Mouse (Mus musculus) midbrain, embryonic 11.5 days (tissue): Measurements from ENCODE around the gene Pde3b. TPM values are rescaled to one million over a fixed set of nuclear protein-coding genes. Genes with fewer than 3 reads are reported as not detected.

Experiments
- ATAC-seq: fragments of 200-750 bp; cut with Nextera tagmentation; 2 replicates; pipeline ENCODE4 v1.8.0; 2017; ENCODE audit warnings: moderate TSS enrichment, moderate library complexity; ENCODE audit not compliant: low FRiP score
- DNase-seq: peaks from one replicate; pipeline ENCODE4 v3.0.0; 2015; ENCODE audit warnings: low spot score; ENCODE audit errors: missing footprints
- H3K27ac ChIP-seq: fragments of 300-500 bp; sonication (generic); 2 replicates; pipeline ENCODE4 v1.5.1; 2014; ENCODE audit warnings: low read depth, low read length
- H3K27me3 ChIP-seq: fragments of 300-500 bp; sonication (generic); 2 replicates; pipeline ENCODE4 v1.6.1; 2014; ENCODE audit warnings: mild to moderate bottlenecking, low read length, moderate library complexity, mixed read lengths; ENCODE audit not compliant: control insufficient read depth, insufficient read depth
- H3K36me3 ChIP-seq: fragments of 300-500 bp; sonication (generic); 2 replicates; pipeline ENCODE4 v1.6.1; 2014; ENCODE audit warnings: mild to moderate bottlenecking, low read length, moderate library complexity, mixed read lengths; ENCODE audit not compliant: control insufficient read depth, insufficient read depth
- H3K4me1 ChIP-seq: fragments of 300-500 bp; sonication (generic); 2 replicates; pipeline ENCODE4 v1.6.1; 2014; ENCODE audit warnings: low read length; ENCODE audit not compliant: control insufficient read depth, insufficient read depth
- H3K4me2 ChIP-seq: fragments of 300-500 bp; sonication (generic); 2 replicates; pipeline ENCODE4 v1.6.1; 2014; ENCODE audit warnings: mild to moderate bottlenecking, moderate library complexity
- H3K4me3 ChIP-seq: fragments of 300-500 bp; sonication (generic); 2 replicates; pipeline ENCODE4 v1.5.1; 2014; ENCODE audit warnings: low read depth, low read length
- H3K9ac ChIP-seq: fragments of 300-500 bp; sonication (generic); 2 replicates; pipeline ENCODE4 v1.6.1; 2014; ENCODE audit warnings: low read length
- H3K9me3 ChIP-seq: fragments of 300-500 bp; sonication (generic); 2 replicates; pipeline ENCODE4 v1.6.1; 2016; ENCODE audit warnings: low read length; ENCODE audit not compliant: control insufficient read depth
- WGBS: fragments of 180-500 bp; shearing (Covaris S2); extraction: QIAGEN DNeasy Blood & Tissue Kit; methylation state at CpG from one replicate; pipeline ENCODE4 v1.1.7; 2014; 5-methylcytosine and 5-hydroxymethylcytosine counted together
- polyA plus RNA-seq: library from polyadenylated mRNA; unstranded; fragments of >200 nt; fragmentation: Nextera tagmentation; extraction: Ambion mirVana; gene quantifications from 2 replicates; pipeline ENCODE4 v1.2.1, GENCODE M21; 2014

Pde3b gene
- polyA plus RNA-seq, 1 experiment from 2014 or later = 12.5 TPM

GRCm38 (mm10) chr7:114576931-114577330 is 161.8 kb downstream of the Pde3b start:
- ATAC-seq = no peak
- DNase-seq = no peak
- no peaks in the 10 kb centered on the region for H3K4me1 ChIP-seq
- no peaks in the 10 kb centered on the region for H3K9me3 ChIP-seq
- 81% methylated on average over 3 of the region's 3 CpGs for WGBS
- H3K27me3 ChIP-seq = no peaks in the 10 kb centered on the region
- no peak overlapping the region for H3K27ac ChIP-seq
- H3K36me3 ChIP-seq = no peaks in the 10 kb centered on the region
- no peak overlapping the region for H3K4me2 ChIP-seq
- no peak overlapping the region for H3K4me3 ChIP-seq
- H3K9ac ChIP-seq = no peak overlapping the region

GRCm38 (mm10) chr7:114577665-114578064 is 162.6 kb downstream of the Pde3b start:
- ATAC-seq = no peak
- H3K4me2 ChIP-seq = no peak overlapping the region
- H3K9ac ChIP-seq = no peak overlapping the region
- no peak overlapping the region for H3K27ac ChIP-seq
- no peaks in the 10 kb centered on the region for H3K4me1 ChIP-seq
- no peaks in the 10 kb centered on the region for H3K36me3 ChIP-seq
- no peak for DNase-seq
- H3K9me3 ChIP-seq = no peaks in the 10 kb centered on the region
- 88% methylated on average over 1 of the region's 1 CpGs for WGBS
- H3K4me3 ChIP-seq = no peak overlapping the region
- no peaks in the 10 kb centered on the region for H3K27me3 ChIP-seq

- Histone ChIP-seq H3K9ac (no peak overlapping the region), H3K36me3 (no peaks in the 10 kb centered on the region), H3K27me3 (no peaks in the 10 kb centered on the region), H3K27ac (no peak overlapping the region), H3K4me2 (no peak overlapping the region), H3K9me3 (no peaks in the 10 kb centered on the region), H3K4me1 (no peaks in the 10 kb centered on the region), H3K4me3 (no peak overlapping the region)
- WGBS = 4% methylated on average over 4 of the region's 4 CpGs
- DNase-seq (peak; percentile 96), ATAC-seq (no peak)
These were observed 165.3 kb downstream of the Pde3b start for GRCm38 (mm10) chr7:114580426-114580825.

- no peak overlapping the region for H3K4me2 ChIP-seq
- no peak overlapping the region for H3K4me3 ChIP-seq
- H3K4me1 ChIP-seq = no peaks in the 10 kb centered on the region
- ATAC-seq = no peak
- H3K36me3 ChIP-seq = no peaks in the 10 kb centered on the region
- no peak overlapping the region for H3K27ac ChIP-seq
- no peak overlapping the region for H3K9ac ChIP-seq
- 86% methylated on average over 5 of the region's 5 CpGs for WGBS
- no peak for DNase-seq
- no peaks in the 10 kb centered on the region for H3K27me3 ChIP-seq
- no peaks in the 10 kb centered on the region for H3K9me3 ChIP-seq
These were observed 166.1 kb downstream of the Pde3b start for GRCm38 (mm10) chr7:114581200-114581599.

- Histone ChIP-seq H3K9ac (no peak overlapping the region), H3K4me3 (no peak overlapping the region), H3K27ac (no peak overlapping the region), H3K9me3 (no peaks in the 10 kb centered on the region), H3K36me3 (no peaks in the 10 kb centered on the region), H3K4me1 (no peaks in the 10 kb centered on the region), H3K27me3 (no peaks in the 10 kb centered on the region), H3K4me2 (no peak overlapping the region)
- ATAC-seq = no peak
- WGBS = 54% methylated on average over 2 of the region's 2 CpGs
- no peak for DNase-seq
These were observed 167.4 kb downstream of the Pde3b start for GRCm38 (mm10) chr7:114582441-114582840.

Other genes starting within 250 kb of the Pde3b start
- gene Copb1, start 160.6 kb upstream of the Pde3b start, polyA plus RNA-seq = 117 and 140 TPM in 2 replicates
- 489 and 490 TPM in 2 replicates for gene Psma1, start 139.2 kb upstream of the Pde3b start, polyA plus RNA-seq
- gene Cyp2r1, start 147.7 kb downstream of the Pde3b start, polyA plus RNA-seq = 1.5 and 2.0 TPM in 2 replicates
- 11.9 and 16.9 TPM in 2 replicates for gene Calca, start 221.1 kb downstream of the Pde3b start, polyA plus RNA-seq